7 mouse cellular contexts compared by ENCODE assay signal in the genomic region with DNA sequence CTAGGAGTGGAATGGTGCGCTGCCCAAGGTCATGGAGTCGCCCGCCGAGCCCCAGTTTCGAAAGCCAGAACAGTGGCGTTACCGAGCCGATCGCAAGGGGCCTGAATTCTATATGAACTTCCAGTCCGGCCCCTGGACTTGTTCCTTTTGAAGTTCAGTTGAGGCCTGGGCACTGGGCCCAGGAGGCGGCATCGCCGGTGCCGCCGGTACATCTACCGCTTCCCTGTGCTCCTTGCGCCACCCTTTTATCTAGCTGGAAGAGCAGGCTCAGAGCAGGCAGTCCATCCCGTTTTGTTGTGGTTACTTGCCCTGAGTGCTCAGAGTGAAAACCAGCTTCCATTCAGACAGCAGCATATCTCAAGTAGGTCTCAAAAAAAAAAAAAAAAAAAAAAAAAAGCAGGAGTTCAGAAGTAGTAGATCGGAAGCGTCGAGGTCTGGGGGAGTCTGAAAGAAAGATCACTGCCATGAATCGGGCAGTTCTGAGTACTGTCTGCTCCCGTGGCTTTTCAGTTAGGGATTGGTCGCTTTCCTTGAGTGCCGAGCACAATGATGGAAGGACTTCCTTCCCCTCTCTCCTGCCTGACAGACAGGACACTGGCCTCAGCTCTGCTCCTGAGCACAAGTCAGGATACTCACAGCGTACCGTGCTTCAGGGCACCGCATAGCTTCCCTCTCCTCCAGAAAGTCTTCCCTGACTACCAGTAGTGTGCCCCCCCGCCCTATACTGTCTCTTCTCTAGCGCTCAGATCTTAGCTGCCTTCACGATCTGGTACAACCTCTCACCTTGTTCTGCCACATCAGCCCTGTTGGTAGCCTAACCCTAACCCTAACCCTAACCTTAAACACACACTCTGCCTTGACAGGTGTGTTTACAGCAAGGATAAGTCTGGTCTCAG. TPM values are rescaled to one million over a fixed set of nuclear protein-coding genes. Genes with fewer than 3 reads are reported as not detected.
DNase-seq lines count a peak whose midpoint lies in the region; ATAC-seq lines count a peak whose summit lies in the region.

No protein-coding gene starts in this region.

- no peaks in the 10 kb centered on the region for H3K27me3 ChIP-seq in heart, embryonic 13.5 days (replicated peaks)
- no peaks in the 10 kb centered on the region for H3K27me3 ChIP-seq in kidney, embryonic 16.5 days (ENCODE audit: insufficient read depth, low read length)

- peaks cover 49% of the 10 kb centered on the region for H3K4me1 ChIP-seq in heart, embryonic 13.5 days
- peaks cover 7% of the 10 kb centered on the region for H3K4me1 ChIP-seq in kidney, embryonic 16.5 days (ENCODE audit: insufficient read depth, low read length)

- no peak for ATAC-seq in heart, embryonic 13.5 days (ENCODE audit: extremely low read depth, insufficient number of reproducible peaks, low FRiP score, low TSS enrichment)
- ATAC-seq in kidney, embryonic 16.5 days (ENCODE audit: low FRiP score, low TSS enrichment) = no peak; the same call in 1 of the 2 replicates

- H3K9me3 ChIP-seq in heart, embryonic 13.5 days = peaks cover 11% of the 10 kb centered on the region
- H3K9me3 ChIP-seq in kidney, embryonic 16.5 days (ENCODE audit: low read length) = no peaks in the 10 kb centered on the region

- 10% methylated on average over 31 of the region's 31 CpGs for WGBS in heart, embryonic 13.5 days
- WGBS in kidney, embryonic 16.5 days = 11% methylated on average over 31 of the region's 31 CpGs

- H3K36me3 ChIP-seq in heart, embryonic 13.5 days = no peaks in the 10 kb centered on the region
- no peaks in the 10 kb centered on the region for H3K36me3 ChIP-seq in kidney, embryonic 16.5 days (ENCODE audit: insufficient read depth, low read length)

- H3K4me2 ChIP-seq in heart, embryonic 13.5 days = peak overlapping the region; percentile 91
- peak overlapping the region; percentile 94 for H3K4me2 ChIP-seq in kidney, embryonic 16.5 days (replicated peaks; ENCODE audit: low read depth, low read length)

- peak overlapping the region; percentile 67 for H3K27ac ChIP-seq in heart, embryonic 13.5 days (replicated peaks)
- no peak overlapping the region for H3K27ac ChIP-seq in kidney, embryonic 16.5 days (ENCODE audit: low read length)

- peak; percentile 39 for DNase-seq in CD4-positive helper T cell, adult 2 months (ENCODE audit: low read depth, low spot score)
- peak; percentile 72 for DNase-seq in NIH3T3 (ENCODE audit: low read depth)
- peak; percentile 41 to 42 for DNase-seq in cerebellum, postnatal 36 days
- DNase-seq in lung, postnatal 14 days = peak; percentile 44
- DNase-seq in right cerebral cortex, postnatal 25 days = peak; percentile 26

- H3K9ac ChIP-seq in heart, embryonic 13.5 days = peak overlapping the region; percentile 87
- peak overlapping the region; percentile 62 for H3K9ac ChIP-seq in kidney, embryonic 16.5 days (replicated peaks; ENCODE audit: low read length)

- peak overlapping the region; percentile 77 for H3K4me3 ChIP-seq in heart, embryonic 13.5 days
- H3K4me3 ChIP-seq in kidney, embryonic 16.5 days (ENCODE audit: low read length) = peak overlapping the region; percentile 57

RNA-seq across cellular contexts. Expression of gene Fam210b, which starts 0.9 kb away (rescaled TPM):
- polyA plus RNA-seq in heart, embryonic 13.5 days (2015; fragmentation: Nextera tagmentation; extraction: Ambion mirVana) = 17.4 and 19.2 TPM in 2 replicates
- polyA plus RNA-seq in kidney, embryonic 16.5 days (2015; fragmentation: Nextera tagmentation; extraction: Ambion mirVana) = 12.0 and 12.8 TPM in 2 replicates

RNA-seq across cellular contexts. Expression of gene Aurka, which starts 24.1 kb away (rescaled TPM):
- 86.6 and 98.3 TPM in 2 replicates for polyA plus RNA-seq in heart, embryonic 13.5 days (2015; fragmentation: Nextera tagmentation; extraction: Ambion mirVana)
- 112 and 117 TPM in 2 replicates for polyA plus RNA-seq in kidney, embryonic 16.5 days (2015; fragmentation: Nextera tagmentation; extraction: Ambion mirVana)

RNA-seq across cellular contexts. Expression of gene Cstf1, which starts 24.2 kb away (rescaled TPM):
- polyA plus RNA-seq in heart, embryonic 13.5 days (2015; fragmentation: Nextera tagmentation; extraction: Ambion mirVana) = 27.5 and 28.0 TPM in 2 replicates
- polyA plus RNA-seq in kidney, embryonic 16.5 days (2015; fragmentation: Nextera tagmentation; extraction: Ambion mirVana) = 36.6 and 38.3 TPM in 2 replicates

RNA-seq across cellular contexts. Expression of gene Cass4, which starts 47.3 kb away (rescaled TPM):
- 0.20 and 0.45 TPM in 2 replicates for polyA plus RNA-seq in heart, embryonic 13.5 days (2015; fragmentation: Nextera tagmentation; extraction: Ambion mirVana)
- polyA plus RNA-seq in kidney, embryonic 16.5 days (2015; fragmentation: Nextera tagmentation; extraction: Ambion mirVana) = 0.32 and 0.36 TPM in 2 replicates
